Mouse (Mus musculus): ENCODE measurements at regions not wholly inside any gene's neighbourhood (a gene's known extent, or its start where the extent isn't known, plus 50 kb on each side); places are given as distances from the start of the nearest gene placed in this dataset.

DNA sequence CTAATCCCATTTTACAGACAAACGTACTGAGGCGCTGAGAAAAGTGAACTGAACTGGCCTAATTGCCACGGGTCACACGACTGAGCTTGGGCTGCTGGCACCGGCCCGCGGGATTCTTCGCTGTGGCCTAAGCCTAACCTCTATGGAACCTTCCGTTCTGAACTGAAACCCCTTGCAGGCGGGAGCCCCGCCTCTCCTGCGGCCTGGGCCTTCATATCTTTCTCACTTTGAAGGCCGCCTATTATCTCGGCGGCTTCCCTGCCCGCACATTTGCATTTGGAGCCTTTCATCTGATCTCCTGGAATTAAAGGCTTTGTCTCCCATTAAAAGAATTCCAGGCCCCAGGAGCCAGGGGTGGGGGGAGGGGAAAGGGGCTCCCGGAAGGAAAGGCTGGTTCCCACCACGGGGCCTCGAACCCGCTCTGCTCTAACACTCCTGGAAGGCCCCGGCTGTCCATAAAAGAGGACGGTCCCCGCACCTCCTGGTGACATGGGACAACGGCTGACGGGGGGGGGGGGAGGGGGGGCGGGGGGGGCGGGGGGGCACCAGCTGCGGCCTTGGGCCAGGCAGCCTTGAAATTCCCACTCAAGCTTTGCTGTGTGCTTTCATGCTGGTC is 122.9 kb upstream of the Pja1 start:
- no peak for DNase-seq (ENCODE audit: low spot score in 2 of 2)

- DNase-seq (ENCODE audit: low spot score in 2 of 2), result no peak
These were observed 121.9 kb upstream of the Pja1 start for GRCm38 (mm10) chrX:99592980-99593379.

DNA sequence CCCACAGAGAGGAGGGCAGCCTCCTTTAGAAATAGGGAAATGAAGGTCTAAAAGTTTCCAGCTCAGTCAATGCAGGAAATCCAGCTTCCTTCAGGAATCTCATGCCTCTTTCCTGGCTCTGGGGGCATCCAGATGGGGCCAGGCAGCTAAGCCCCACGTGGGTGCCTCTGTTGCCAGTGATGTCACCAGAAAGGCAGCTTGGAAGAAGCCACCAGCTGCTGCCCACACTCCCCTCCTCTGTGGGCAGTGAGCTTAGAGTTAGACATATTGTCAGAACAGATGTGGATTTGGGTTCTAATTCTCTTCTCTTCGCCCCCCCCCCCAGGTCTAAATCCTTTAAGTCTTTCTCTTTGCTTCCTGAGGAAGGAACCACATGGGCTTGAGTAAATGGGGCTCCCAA is 116.2 kb upstream of the Pja1 start:
- DNase-seq (ENCODE audit: low spot score in 2 of 2), result no peak

DNA sequence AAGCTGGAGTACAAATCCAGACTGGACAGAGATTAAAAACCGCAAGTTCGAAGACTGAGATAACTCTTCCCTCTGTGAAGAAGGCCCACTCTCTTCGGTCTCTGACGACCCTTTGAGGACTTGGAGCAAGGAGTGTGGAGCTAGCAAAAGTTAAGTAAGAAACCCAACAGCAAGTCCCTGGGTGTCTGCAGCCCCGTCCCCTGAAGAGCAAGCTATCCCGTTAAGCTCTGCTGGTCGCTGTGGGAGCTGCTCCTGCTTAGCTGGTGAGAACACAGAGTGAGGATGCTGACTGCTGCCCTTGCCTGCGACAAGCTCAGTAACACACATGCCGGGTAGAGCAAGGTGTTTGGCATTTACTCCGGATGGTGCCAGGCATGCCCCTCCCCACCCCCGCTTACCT is 115.2 kb upstream of the Pja1 start:
- no peak for DNase-seq (ENCODE audit: low spot score in 2 of 2)

DNA sequence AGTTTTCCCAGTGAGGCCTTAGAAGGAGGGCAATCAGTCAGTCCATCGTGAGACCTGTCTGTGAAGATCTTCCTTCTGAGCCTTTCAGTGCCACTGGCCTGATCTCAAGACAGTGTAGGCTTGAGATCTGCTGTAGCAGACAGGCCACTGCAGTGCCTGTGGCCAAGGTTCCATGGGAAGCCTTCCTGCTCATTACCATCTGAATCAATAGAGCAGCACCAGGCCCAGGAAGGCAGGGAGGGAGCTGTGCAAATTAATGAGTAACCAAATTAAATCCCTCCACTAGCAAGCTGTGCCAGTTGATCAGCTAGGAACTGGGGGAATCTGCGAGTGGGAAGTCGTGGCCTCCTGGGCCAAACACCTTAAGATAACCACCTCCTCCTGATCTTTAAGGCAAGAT is 114.6 kb upstream of the Pja1 start:
- no peak for DNase-seq (ENCODE audit: low spot score in 2 of 2)

DNA sequence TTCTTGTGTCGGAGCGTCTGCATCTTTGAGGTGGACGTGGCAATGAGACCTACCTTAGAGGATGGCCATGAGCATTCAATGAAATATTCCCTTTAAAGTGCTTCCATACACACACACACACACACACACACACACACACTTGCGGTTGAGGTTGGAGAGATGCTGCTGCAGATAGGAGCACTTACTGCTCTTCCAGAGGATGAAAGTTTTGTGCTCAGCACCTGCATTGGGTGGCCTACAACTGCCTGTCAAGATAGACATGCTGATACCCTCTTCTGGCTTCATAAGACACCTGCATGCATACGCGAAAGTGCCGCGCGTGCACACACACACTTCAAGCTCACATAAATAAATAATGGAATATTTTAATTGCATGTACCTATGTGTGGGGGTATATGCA is 111.5 kb upstream of the Pja1 start:
- no peak for DNase-seq (ENCODE audit: low spot score in 2 of 2)

DNA sequence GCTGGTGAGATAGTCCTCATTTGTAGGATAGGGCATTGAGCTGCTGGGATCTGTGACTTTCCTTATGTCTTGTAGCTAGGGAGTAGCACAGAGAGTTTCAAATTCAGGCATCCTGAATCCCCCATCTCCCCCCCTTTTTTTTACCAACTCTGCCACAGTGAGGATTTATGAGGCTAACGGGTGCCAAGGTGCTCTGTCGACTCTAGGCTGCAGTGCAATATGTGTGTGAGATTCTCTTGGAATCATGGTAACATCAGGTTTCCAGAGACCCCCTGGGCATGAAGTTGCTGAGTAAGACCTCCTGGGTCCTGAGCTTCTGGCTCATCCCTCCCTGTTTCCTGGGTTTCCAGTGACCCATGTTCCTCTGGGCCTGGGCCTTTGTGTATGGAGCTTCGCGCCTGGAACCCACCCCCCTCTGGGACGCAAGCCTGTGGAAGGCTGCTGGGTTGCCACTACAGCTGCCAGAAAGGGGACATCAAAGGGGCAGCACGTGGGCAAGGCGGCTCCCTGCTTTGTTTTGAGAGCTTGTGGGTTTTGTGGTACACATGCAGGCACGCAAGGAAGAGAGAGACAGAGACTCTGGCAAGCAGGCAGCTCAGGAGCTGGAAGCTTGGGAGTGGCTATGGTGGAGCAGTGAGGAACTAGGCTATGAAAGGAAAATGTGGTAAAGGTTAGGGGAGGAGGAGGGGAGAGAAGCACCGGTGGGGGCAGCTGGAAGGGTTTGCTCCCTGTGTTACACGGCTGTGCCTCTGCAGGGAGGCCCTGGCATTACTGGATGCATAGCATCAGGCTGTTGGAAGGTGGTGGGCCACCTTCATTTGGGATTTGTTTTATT is 110.8 kb upstream of the Pja1 start:
- DNase-seq (ENCODE audit: low spot score in 2 of 2), result no peak

DNA sequence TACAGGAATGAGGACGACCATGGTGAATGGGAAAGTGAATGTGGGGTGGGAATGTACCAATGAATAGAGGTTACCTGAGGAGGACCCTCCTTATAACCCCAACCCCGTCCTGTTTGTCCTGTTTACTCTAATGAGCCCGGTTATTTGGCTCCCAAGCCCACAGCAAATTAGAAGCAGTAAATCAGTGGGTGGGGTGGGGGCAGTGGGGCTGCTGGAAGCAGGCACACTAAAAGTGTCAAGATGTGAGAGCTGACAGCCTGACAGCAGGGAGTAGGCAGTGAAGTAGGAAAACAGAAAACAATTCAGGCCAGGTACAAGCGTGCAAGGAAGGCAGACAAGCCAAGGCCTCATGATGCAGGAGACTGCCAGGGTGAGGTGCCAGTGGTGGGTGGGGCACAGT is 108.1 kb upstream of the Pja1 start:
- no peak for DNase-seq (ENCODE audit: low spot score in 2 of 2)

GRCm38 (mm10) chrX:99578796-99579195 is 107.7 kb upstream of the Pja1 start:
- no peak for DNase-seq (ENCODE audit: low spot score in 2 of 2)

- no peak for DNase-seq (ENCODE audit: low spot score in 2 of 2)
These were observed 104.0 kb upstream of the Pja1 start for GRCm38 (mm10) chrX:99575105-99575504.

DNA sequence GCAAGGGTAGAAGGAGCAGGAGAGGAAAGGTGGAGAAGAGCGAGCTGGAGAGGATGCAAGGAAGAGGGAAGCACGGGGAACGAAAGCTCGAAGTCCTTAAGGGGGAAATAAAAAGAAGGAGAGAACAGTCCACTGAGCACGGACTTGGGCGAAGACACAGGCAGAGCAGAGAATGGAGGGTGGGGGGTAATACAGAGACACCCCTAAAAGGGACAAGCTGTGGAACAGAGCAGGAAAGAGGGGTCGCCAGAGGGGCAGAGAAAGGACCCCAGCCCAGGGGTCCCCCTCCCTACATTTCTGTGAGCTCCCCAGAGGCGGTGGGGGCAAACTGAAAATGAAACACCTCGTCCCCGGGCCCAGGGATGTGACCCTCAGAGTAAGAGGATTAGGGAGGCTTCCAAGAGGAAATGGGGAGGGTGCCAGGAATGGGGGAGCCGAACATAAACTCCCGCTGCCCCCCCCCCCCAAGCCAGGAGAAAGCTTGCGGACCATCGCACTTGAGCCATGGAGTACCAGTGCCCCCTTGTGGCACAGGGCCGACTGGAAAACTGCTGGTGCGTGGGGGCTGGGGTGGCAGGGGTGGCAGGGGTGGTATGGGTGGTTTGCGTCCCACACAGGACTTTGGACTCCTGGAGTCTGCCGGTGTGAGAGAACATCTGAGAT is 103.5 kb upstream of the Pja1 start:
- peak; percentile 26 to 37 for DNase-seq (ENCODE audit: low spot score in 2 of 2)

- DNase-seq (ENCODE audit: low spot score in 2 of 2), result no peak
These were observed 99.1 kb upstream of the Pja1 start for GRCm38 (mm10) chrX:99570161-99570560.

GRCm38 (mm10) chrX:99568244-99568643 is 97.2 kb upstream of the Pja1 start:
- DNase-seq (ENCODE audit: low spot score in 2 of 2), result no peak

GRCm38 (mm10) chrX:99567367-99568164 is 96.5 kb upstream of the Pja1 start:
- DNase-seq (ENCODE audit: low spot score in 2 of 2), result no peak

GRCm38 (mm10) chrX:99561995-99562394 is 90.9 kb upstream of the Pja1 start:
- peak; percentile 24 to 57 for DNase-seq (ENCODE audit: low spot score in 2 of 2)

DNA sequence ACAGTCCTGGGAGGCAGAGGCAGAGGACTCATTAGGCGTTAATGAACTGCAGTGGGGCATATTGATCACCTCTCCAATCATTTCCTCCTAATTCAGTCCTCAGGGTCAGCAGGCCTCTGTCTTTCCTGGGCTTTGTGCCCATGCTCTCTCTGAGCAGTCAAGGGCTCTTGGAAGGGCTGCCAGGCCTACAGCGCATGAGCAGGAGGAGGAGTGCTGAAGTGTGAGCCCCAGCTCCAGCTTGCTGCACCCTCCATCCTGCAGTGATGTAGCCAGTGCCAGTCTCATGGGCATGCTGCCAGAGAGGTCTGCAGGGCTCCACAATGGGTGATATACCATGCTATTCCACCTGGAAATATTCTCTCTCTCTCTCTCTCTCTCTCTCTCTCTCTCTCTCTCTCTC is 89.6 kb upstream of the Pja1 start:
- DNase-seq (ENCODE audit: low spot score in 2 of 2), result no peak

- DNase-seq (ENCODE audit: low spot score in 2 of 2), result no peak
These were observed 85.8 kb upstream of the Pja1 start for GRCm38 (mm10) chrX:99556876-99557354.

DNA sequence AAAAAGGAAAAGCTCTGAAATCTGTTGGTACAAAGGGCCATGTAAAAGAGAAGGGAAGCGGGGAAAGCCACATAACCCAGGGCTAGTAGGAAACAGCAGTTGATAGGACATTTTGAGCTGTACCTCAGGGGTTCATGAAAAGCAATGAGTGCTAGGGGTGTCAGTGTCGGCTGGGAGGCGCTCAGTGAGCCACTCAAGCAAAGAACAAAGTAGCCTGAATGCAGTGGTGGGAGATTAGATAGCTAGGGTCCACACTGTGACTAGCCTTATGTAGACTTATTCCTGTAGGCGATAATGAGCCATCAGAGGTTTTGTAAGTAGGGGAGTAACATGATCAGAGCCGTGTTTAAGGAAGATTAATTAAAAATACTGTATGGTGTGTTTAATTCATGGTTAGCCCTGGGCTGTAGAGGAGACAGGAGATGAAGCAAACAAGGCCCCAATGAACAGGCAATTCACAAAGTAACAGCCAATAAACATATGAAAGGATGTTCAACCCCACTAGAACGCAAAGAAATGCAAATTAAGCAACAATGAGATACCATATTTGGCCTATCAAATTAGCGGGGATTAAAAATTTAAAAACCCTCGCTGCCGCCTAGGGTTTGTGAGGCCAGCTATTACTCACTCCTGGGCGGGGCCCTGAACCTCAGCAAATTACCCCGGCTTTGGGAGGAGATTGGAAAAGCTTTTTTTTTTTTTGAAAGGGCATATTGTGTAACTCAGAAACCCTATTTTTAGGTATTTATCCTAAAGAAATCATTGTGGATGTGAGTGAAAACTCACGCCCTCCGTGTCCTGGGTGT is 85.1 kb upstream of the Pja1 start:
- DNase-seq (ENCODE audit: low spot score in 2 of 2), result no peak

GRCm38 (mm10) chrX:99552778-99553177 is 81.7 kb upstream of the Pja1 start:
- no peak for DNase-seq (ENCODE audit: low spot score in 2 of 2)

DNA sequence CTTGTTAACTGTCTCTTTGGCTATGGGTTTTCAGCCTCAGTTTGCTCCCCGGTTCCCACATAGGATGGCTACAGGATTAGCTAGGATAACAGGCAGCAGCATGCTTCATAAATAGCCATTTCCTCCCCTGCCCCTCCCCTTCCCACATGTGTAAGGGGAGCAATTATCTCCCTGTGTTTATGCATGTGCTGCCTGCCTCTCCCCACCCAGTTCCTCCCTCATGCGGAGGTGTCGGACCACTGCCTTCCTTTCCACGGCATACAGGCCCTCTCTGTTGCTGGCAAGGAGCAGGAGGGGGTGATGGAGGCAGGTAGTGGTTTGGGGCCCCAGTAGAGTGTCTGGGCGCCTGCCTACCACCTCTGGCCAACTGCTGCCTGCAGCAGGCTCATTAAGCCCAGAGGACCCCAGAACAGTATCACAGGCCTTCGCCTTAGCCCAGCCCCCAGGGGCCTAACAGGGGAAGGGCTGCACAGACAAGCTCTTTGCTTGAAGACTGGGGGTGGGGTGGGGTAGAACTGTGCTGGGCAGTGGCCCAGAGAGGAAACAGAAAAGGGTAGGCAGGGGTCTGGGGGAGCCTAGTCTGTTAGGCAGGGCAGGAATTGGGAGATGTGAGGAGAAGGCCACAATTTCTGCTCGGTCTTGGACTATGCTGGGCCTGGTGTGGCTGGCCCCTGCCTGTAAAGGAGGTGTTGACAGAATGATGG is 79.1 kb upstream of the Pja1 start:
- no peak for DNase-seq (ENCODE audit: low spot score in 2 of 2)
